Mouse (Mus musculus): ENCODE results near the gene Shc1. TPM values are rescaled to one million over a fixed set of nuclear protein-coding genes. Genes with fewer than 3 reads are reported as not detected.

Shc1 gene
- total and polyA plus RNA-seq, 3 experiments = 23.1 to 40.6 (median 32.3) TPM

- Histone ChIP-seq H3K36me3 (replicated peaks in 1 of 2; ENCODE audit: control insufficient read depth in 1 of 2, insufficient read depth in 1 of 2, low read length in 1 of 2) (peaks cover 0 to 4% of the 10 kb centered on the region in 2 experiments), H3K4me3 (replicated peaks in 1 of 3; ENCODE audit: low read depth in 2 of 3, low read length in 2 of 3, poor library complexity in 1 of 3) (peak overlapping the region; percentile 60 to 86 (median 85)), H3K27ac (ENCODE audit: insufficient read depth, low read depth) (peak overlapping the region; percentile 99), H3K9me3 (replicated peaks; ENCODE audit: low read length) (no peaks in the 10 kb centered on the region), H3K4me2 (ENCODE audit: insufficient read depth, low read depth, poor library complexity, severe bottlenecking) (peak overlapping the region; percentile 79), H3K79me2 (replicated peaks; ENCODE audit: control insufficient read depth, extremely low read depth, insufficient read depth, poor library complexity, severe bottlenecking) (peaks cover 32% of the 10 kb centered on the region), H3K9ac (ENCODE audit: insufficient read depth, low read depth) (peak overlapping the region; percentile 97), H3K4me1 (ENCODE audit: control insufficient read depth in 1 of 2, insufficient read depth in 2 of 2) (peaks cover 6 to 53% of the 10 kb centered on the region in 2 experiments), H3K27me3 (replicated peaks) (no peaks in the 10 kb centered on the region)
- dilution Hi-C loops (cut with MboI; ENCODE audit: extremely low pct_ligation_motif_present, extremely low pct_unique_long_range_greater_than_20kb, low sequenced_read_pairs) (no loop called here), in situ Hi-C loops (cut with MboI; ENCODE audit: low pct_ligation_motif_present, low pct_unique_long_range_greater_than_20kb, low sequenced_read_pairs) (no loop called here)
- peak; percentile 67 for DNase-seq (ENCODE audit: extremely low read depth)
- TF ChIP-seq USF2 (conservative IDR thresholded peaks at IDR 0.05; ENCODE audit: low read depth, low read length) = no peak
- no peak for TF ChIP-seq JUN (IDR thresholded peaks at IDR 0.05; ENCODE audit: insufficient read depth, low read depth, low read length)
- 0 out of 2 replicates have a peak, but pooled peaks have one; percentile 15 for TF ChIP-seq BHLHE40 (IDR thresholded peaks at IDR 0.05; ENCODE audit: low read depth, low read length)
- TF ChIP-seq USF1 (IDR thresholded peaks at IDR 0.05; ENCODE audit: low read depth, low read length) = no peak
- no peak for TF ChIP-seq POLR2AphosphoS2 (IDR thresholded peaks at IDR 0.05; ENCODE audit: low read depth, low read length)
- TF ChIP-seq SIN3A (IDR thresholded peaks at IDR 0.05; ENCODE audit: low read length) = no peak
- peak; percentile 64; the same call in 1 of the 2 replicates for TF ChIP-seq MAZ (IDR thresholded peaks at IDR 0.05; ENCODE audit: low read depth, low read length)
- no peak for TF ChIP-seq ELF1 (IDR thresholded peaks at IDR 0.05; ENCODE audit: low read depth, low read length)
- TF ChIP-seq ZMIZ1 (IDR thresholded peaks at IDR 0.05; ENCODE audit: low read depth, low read length) = no peak
- no peak for TF ChIP-seq MYC (IDR thresholded peaks at IDR 0.05; ENCODE audit: low read depth, low read length)
- peak; percentile 22 for TF ChIP-seq TCF12 (IDR thresholded peaks at IDR 0.05; ENCODE audit: low read depth, low read length)
- TF ChIP-seq JUND (conservative IDR thresholded peaks at IDR 0.05; ENCODE audit: low read depth, low read length) = no peak
- TF ChIP-seq POLR2A (IDR thresholded peaks at IDR 0.05; ENCODE audit: low read depth, low read length) = no peak; the same call in 1 of the 2 replicates
- TF ChIP-seq UBTF (IDR thresholded peaks at IDR 0.05; ENCODE audit: low read depth, low read length) = no peak
- TF ChIP-seq ZKSCAN1 (IDR thresholded peaks at IDR 0.05; ENCODE audit: borderline replicate concordance, low read depth, low read length) = no peak
- no peak for TF ChIP-seq CHD1 (IDR thresholded peaks at IDR 0.05; ENCODE audit: low read depth, low read length)
- TF ChIP-seq MAFK (IDR thresholded peaks at IDR 0.05; ENCODE audit: insufficient replicate concordance, low read length) = no peak
- no peak for TF ChIP-seq ETS1 (conservative IDR thresholded peaks at IDR 0.05; ENCODE audit: low read depth, low read length)
- no peak for TF ChIP-seq ZC3H11A (IDR thresholded peaks at IDR 0.05; ENCODE audit: low read depth, low read length)
- no peak for TF ChIP-seq RAD21 (IDR thresholded peaks at IDR 0.05; ENCODE audit: low read depth, low read length)
- no peak for TF ChIP-seq CTCF (conservative IDR thresholded peaks at IDR 0.05 in 1 of 2, IDR thresholded peaks at IDR 0.05 in 1 of 2; ENCODE audit: low read depth in 2 of 2, low read length in 2 of 2)
- no peak for TF ChIP-seq EP300 (IDR thresholded peaks at IDR 0.05; ENCODE audit: low read length)
- TF ChIP-seq SMC3 (IDR thresholded peaks at IDR 0.05; ENCODE audit: low read depth, low read length) = no peak
- no peak for TF ChIP-seq MXI1 (IDR thresholded peaks at IDR 0.05; ENCODE audit: low read depth, low read length)
- no peak for TF ChIP-seq GABPA (IDR thresholded peaks at IDR 0.05; ENCODE audit: insufficient replicate concordance, low read depth, low read length)
- TF ChIP-seq RCOR1 (conservative IDR thresholded peaks at IDR 0.05; ENCODE audit: low read depth, low read length) = no peak
- peak; percentile 7; the same call in 1 of the 2 replicates for TF ChIP-seq MEF2A (IDR thresholded peaks at IDR 0.05; ENCODE audit: borderline replicate concordance, low read depth, low read length)
- no peak for TF ChIP-seq E2F4 (IDR thresholded peaks at IDR 0.05; ENCODE audit: insufficient replicate concordance, low read depth, low read length)
- TF ChIP-seq CHD2 (IDR thresholded peaks at IDR 0.05; ENCODE audit: low read length) = peak; percentile 53; the same call in 1 of the 2 replicates
- no peak for TF ChIP-seq KAT2A (IDR thresholded peaks at IDR 0.05; ENCODE audit: insufficient replicate concordance, low read length)
- TF ChIP-seq TBP (conservative IDR thresholded peaks at IDR 0.05; ENCODE audit: low read depth, low read length) = 0 out of 2 replicates have a peak, but pooled peaks have one; percentile 23
- no peak for TF ChIP-seq HCFC1 (IDR thresholded peaks at IDR 0.05; ENCODE audit: low read depth, low read length)
- no peak for TF ChIP-seq PAX5 (IDR thresholded peaks at IDR 0.05; ENCODE audit: low read length)
- 0 out of 2 replicates have a peak, but pooled peaks have one; percentile 7 for TF ChIP-seq NELFE (IDR thresholded peaks at IDR 0.05; ENCODE audit: low read depth, low read length)
- TF ChIP-seq NRF1 (IDR thresholded peaks at IDR 0.05; ENCODE audit: low read depth, low read length) = no peak
- no peak for TF ChIP-seq MAX (IDR thresholded peaks at IDR 0.05; ENCODE audit: low read length)
- no peak for TF ChIP-seq IRF4 (IDR thresholded peaks at IDR 0.05; ENCODE audit: low read depth, low read length)
- no peak for TF ChIP-seq ZNF384 (IDR thresholded peaks at IDR 0.05; ENCODE audit: low read depth, low read length)
These were observed 27.3 kb upstream of the Shc1 start for GRCm38 (mm10) chr3:89390699-89391662.
